Mouse (Mus musculus): ENCODE measurements around the gene Tcp10c. TPM values are rescaled to one million over a fixed set of nuclear protein-coding genes. Genes with fewer than 3 reads are reported as not detected.

The Tcp10c gene
- not detected in 2 replicates for polyA plus RNA-seq (2012; rRNA removed)

GRCm38 (mm10) chr17:13354521-13354920 lies at the start of gene Tcp10c:
Gene Tcp10c (plus strand): TSS chr17:13354572.

Other genes with a start within 250 kb of the Tcp10c start
- 0.05 TPM in 2 replicates for gene Unc93a, start 222.8 kb upstream of the Tcp10c start, polyA plus RNA-seq (2012; rRNA removed)
- gene Smok2a, start 133.4 kb upstream of the Tcp10c start, polyA plus RNA-seq (2012; rRNA removed), result not detected in 2 replicates
- gene Smok2b, start 124.3 kb upstream of the Tcp10c start, polyA plus RNA-seq (2012; rRNA removed), result not detected in 2 replicates

Data from liver, embryonic 18 days (tissue).